Mouse (Mus musculus) CH12F3 (cell line): ENCODE data around the gene Gm11361.

ENCODE experiments used
- in situ Hi-C: fragments of 300-500 bp; cut with MboI; formaldehyde crosslinking; loops from 2 replicates; pipeline ENCODE4 v1.14.3; 2020; ENCODE audit warnings: low sequenced_read_pairs

Gm11361 gene

GRCm38 (mm10) chr13:28257228-28257627, at the start of gene Gm11361:
Gene Gm11361 (plus strand): TSS chr13:28257528.
- in situ Hi-C loops, result no loop called here

- in situ Hi-C loops, result no loop called here
Observed at GRCm38 (mm10) chr13:28264399-28264798, 7.1 kb downstream of the Gm11361 start.

DNA sequence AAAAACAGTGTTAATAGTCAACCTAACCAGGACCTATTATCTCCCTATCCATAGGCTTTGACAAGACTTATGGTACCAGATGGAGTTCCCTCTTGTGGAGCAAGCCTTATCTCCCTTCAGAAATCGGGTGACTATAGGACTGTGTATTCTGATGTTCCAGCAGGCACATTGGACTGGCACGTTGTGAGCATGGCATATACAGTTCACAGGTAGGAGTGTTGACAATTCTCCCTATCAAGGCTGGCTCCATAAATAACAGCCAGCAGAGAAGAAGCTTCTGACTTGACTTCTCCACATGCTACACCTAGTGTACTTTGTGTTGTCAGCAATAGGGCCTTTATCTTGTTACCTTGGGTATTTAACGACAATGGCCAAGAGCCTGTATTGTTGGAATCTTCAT, 30.0 kb downstream of the Gm11361 start:
- in situ Hi-C loops, result no loop called here

DNA sequence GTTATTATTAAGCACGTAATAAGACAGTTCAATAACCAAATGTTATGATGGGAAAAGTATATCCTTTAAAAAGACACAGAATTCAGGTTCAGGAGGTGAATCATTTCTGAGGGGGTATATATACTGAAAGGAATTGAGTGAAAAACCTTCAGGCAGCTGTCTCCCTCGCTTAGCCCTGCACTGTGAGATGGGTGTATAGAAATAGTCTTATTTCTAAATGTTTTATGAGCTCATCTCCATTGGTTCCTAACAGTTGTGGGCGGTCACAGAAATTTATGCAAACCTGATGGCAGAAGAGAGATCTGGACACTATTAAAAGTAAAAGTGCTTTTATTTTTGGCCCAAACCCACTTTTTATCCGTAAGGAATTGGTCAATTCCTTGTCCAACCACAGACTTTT, 36.9 kb downstream of the Gm11361 start:
- in situ Hi-C loops, result no loop called here

- in situ Hi-C loops, result no loop called here
Observed at GRCm38 (mm10) chr13:28294757-28295361, 37.5 kb downstream of the Gm11361 start.

DNA sequence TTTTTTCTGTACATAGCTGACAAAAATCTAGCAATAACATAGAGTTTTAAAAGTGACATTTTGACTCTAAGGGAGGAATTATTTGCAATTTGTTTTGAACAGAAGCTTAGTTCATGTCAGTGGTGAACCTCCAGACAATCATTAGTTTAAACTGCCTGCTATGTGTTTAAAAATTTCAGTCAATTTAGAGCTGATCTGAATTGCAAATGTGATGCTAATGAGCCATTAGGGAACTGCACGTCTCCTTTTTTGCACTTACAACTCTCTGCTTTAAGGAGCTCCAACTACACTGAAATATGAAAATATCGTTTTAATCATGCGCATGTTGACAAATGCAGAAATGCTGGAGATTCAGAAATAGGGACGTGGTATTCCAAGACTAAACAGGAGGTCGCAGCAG, 38.2 kb downstream of the Gm11361 start:
- in situ Hi-C loops, result no loop called here

- in situ Hi-C loops, result no loop called here
Observed at GRCm38 (mm10) chr13:28297098-28297497, 39.8 kb downstream of the Gm11361 start.

DNA sequence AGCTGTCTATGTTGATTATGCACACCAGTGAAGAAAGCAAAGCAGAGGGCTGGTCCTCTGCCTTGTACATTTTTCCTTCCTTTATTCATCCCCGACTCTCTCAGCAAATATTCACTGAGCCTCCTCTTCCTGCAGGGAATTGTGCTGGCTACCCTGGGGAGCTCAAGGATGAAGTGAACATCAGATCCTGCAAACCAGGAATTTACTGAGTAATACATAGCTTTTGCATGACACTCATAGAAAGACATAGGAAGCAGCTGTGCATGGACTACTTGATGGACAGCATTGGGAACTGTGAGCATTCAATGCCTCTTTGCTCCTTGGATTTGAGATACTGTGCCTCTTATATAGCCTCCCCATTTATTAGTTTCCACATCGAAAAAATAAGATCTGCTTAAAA, 40.2 kb downstream of the Gm11361 start:
- in situ Hi-C loops, result no loop called here
